Mouse (Mus musculus): Measurements from ENCODE around the gene Casp8ap2.
A peak's percentile ranks its signal among the peaks of the same experiment; 100 is the strongest.

DNA sequence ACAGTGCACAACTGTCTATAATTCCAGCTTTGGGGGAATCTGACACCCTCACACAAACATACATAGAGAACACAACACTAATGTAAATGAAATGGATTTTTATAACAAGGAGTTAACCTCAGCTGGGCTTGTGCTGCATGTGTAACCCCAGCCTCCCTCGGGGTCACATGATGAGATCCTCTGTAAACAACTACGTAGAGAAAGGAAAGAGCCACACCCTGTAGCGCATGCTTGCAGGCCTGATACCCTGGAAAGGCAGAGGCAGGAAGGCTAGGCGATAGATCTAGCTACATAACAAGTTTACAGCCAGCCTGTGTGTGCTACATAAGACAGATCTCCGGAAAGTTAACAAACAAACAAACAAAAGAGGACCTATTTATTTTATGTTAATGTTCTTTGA, 36.4 kb downstream of the Casp8ap2 start:
- TF ChIP-seq POLR2A (IDR thresholded peaks at IDR 0.05; ENCODE audit: insufficient read depth, low read depth, low read length) = no peak
- TF ChIP-seq CTCF (IDR thresholded peaks at IDR 0.05) = no peak
- 0 out of 2 replicates have a peak, but pooled peaks have one; percentile 24 for TF ChIP-seq EP300 (IDR thresholded peaks at IDR 0.05; ENCODE audit: insufficient read depth, low read depth, low read length)
